Mouse (Mus musculus): ENCODE measurements around the gene Nkiras2. TPM values are rescaled to one million over a fixed set of nuclear protein-coding genes. Genes with fewer than 3 reads are reported as not detected.
"Not testable (repeated sequence)": the region's sequence is repeated elsewhere in the genome, so short reads cannot be mapped to it uniquely, and the experiment has no call there.

Gene Nkiras2
- total and polyA plus RNA-seq, 3 experiments, result 32.5 to 59.4 (median 36.0) TPM

GRCm38 (mm10) chr11:100628862-100629352 is 9.9 kb downstream of the Nkiras2 start:
- no peak for DNase-seq

GRCm38 (mm10) chr11:100634530-100634929 is 15.5 kb downstream of the Nkiras2 start:
- DNase-seq, result no peak

- peak; percentile 63 for DNase-seq
Measured at GRCm38 (mm10) chr11:100640159-100640906, 21.3 kb downstream of the Nkiras2 start.

GRCm38 (mm10) chr11:100643612-100644575 is 24.9 kb downstream of the Nkiras2 start:
- peak; percentile 43 for DNase-seq

- DNase-seq, result no peak
Measured at GRCm38 (mm10) chr11:100646265-100646664, 27.2 kb downstream of the Nkiras2 start.

- DNase-seq, result no peak
Measured at GRCm38 (mm10) chr11:100648405-100648804, 29.4 kb downstream of the Nkiras2 start.

- DNase-seq, result no peak
Measured at GRCm38 (mm10) chr11:100651205-100651604, 32.2 kb downstream of the Nkiras2 start.

- peak; percentile 89 for DNase-seq
Measured at GRCm38 (mm10) chr11:100651748-100652147, 32.7 kb downstream of the Nkiras2 start.

- DNase-seq, result not testable (repeated sequence)
Measured at GRCm38 (mm10) chr11:100655589-100655988, 36.5 kb downstream of the Nkiras2 start.

GRCm38 (mm10) chr11:100656458-100656857 is 37.4 kb downstream of the Nkiras2 start:
- DNase-seq, result no peak

- DNase-seq, result peak; percentile 51
Measured at GRCm38 (mm10) chr11:100659806-100660205, 40.8 kb downstream of the Nkiras2 start.

GRCm38 (mm10) chr11:100671049-100671448 is 52.0 kb downstream of the Nkiras2 start:
- DNase-seq, result no peak

GRCm38 (mm10) chr11:100671956-100672355 is 52.9 kb downstream of the Nkiras2 start:
- no peak for DNase-seq

- DNase-seq, result peak; percentile 75
Measured at GRCm38 (mm10) chr11:100673169-100673568, 54.1 kb downstream of the Nkiras2 start.

Other genes starting within 250 kb of the Nkiras2 start
- gene Jup, start 221.5 kb upstream of the Nkiras2 start, total RNA-seq (2021), result 10 to 100 TPM; 67.0 to 94.3 TPM
- 275 and 284 TPM in 2 replicates for gene Jup, start 221.5 kb upstream of the Nkiras2 start, polyA plus RNA-seq (2012; rRNA removed)
- gene P3h4, start 204.4 kb upstream of the Nkiras2 start, total RNA-seq (2021), result 10 to 100 TPM; 20.3 to 40.8 TPM
- gene P3h4, start 204.4 kb upstream of the Nkiras2 start, polyA plus RNA-seq (2012; rRNA removed), result 76.3 and 107 TPM in 2 replicates
- 10 to 100 TPM; 12.5 to 25.8 TPM for gene Fkbp10, start 203.5 kb upstream of the Nkiras2 start, total RNA-seq (2021)
- 42.1 and 57.5 TPM in 2 replicates for gene Fkbp10, start 203.5 kb upstream of the Nkiras2 start, polyA plus RNA-seq (2012; rRNA removed)
- gene Nt5c3b, start 177.4 kb upstream of the Nkiras2 start, total RNA-seq (2021), result 10 to 100 TPM; 54.3 to 58.7 TPM
- 43.0 and 46.0 TPM in 2 replicates for gene Nt5c3b, start 177.4 kb upstream of the Nkiras2 start, polyA plus RNA-seq (2012; rRNA removed)
- under 1 TPM; 0.69 to 0.84 TPM for gene Klhl10, start 177.3 kb upstream of the Nkiras2 start, total RNA-seq (2021)
- gene Klhl10, start 177.3 kb upstream of the Nkiras2 start, polyA plus RNA-seq (2012; rRNA removed), result 0.17 and 0.38 TPM in 2 replicates
- gene Klhl11, start 146.5 kb upstream of the Nkiras2 start, total RNA-seq (2021), result 10 to 100 TPM; 47.4 to 47.5 TPM
- gene Klhl11, start 146.5 kb upstream of the Nkiras2 start, polyA plus RNA-seq (2012; rRNA removed), result 14.2 and 16.8 TPM in 2 replicates
- 1,000 to 10,000 TPM; 1,249 to 2,157 TPM for gene Acly, start 91.2 kb upstream of the Nkiras2 start, total RNA-seq (2021)
- 567 and 624 TPM in 2 replicates for gene Acly, start 91.2 kb upstream of the Nkiras2 start, polyA plus RNA-seq (2012; rRNA removed)
- gene Ttc25, start 73.6 kb upstream of the Nkiras2 start, total RNA-seq (2021), result 10 to 100 TPM in 1 of 2 experiments, 1 to 10 TPM in 1; 3.5 to 11.4 TPM
- 1.3 and 1.6 TPM in 2 replicates for gene Ttc25, start 73.6 kb upstream of the Nkiras2 start, polyA plus RNA-seq (2012; rRNA removed)
- gene Cnp, start 44.3 kb upstream of the Nkiras2 start, total RNA-seq (2021), result 10 to 100 TPM; 38.3 to 55.4 TPM
- gene Cnp, start 44.3 kb upstream of the Nkiras2 start, polyA plus RNA-seq (2012; rRNA removed), result 29.4 and 36.5 TPM in 2 replicates
- 100 to 1,000 TPM; 174 to 177 TPM for gene Dnajc7, start 924 bp downstream of the Nkiras2 start, total RNA-seq (2021)
- 9.3 and 11.7 TPM in 2 replicates for gene Dnajc7, start 924 bp downstream of the Nkiras2 start, polyA plus RNA-seq (2012; rRNA removed)
- under 1 TPM in 1 of 2 experiments, not detected in 1; 0.59 TPM for gene Zfp385c, start 73.2 kb downstream of the Nkiras2 start, total RNA-seq (2021)
- 0.75 and 0.84 TPM in 2 replicates for gene Zfp385c, start 73.2 kb downstream of the Nkiras2 start, polyA plus RNA-seq (2012; rRNA removed)
- 10 to 100 TPM; 29.2 to 60.7 TPM for gene Dhx58, start 85.0 kb downstream of the Nkiras2 start, total RNA-seq (2021)
- 30.2 and 42.2 TPM in 2 replicates for gene Dhx58, start 85.0 kb downstream of the Nkiras2 start, polyA plus RNA-seq (2012; rRNA removed)
- 10 to 100 TPM; 42.5 to 42.6 TPM for gene Kat2a, start 93.2 kb downstream of the Nkiras2 start, total RNA-seq (2021)
- gene Kat2a, start 93.2 kb downstream of the Nkiras2 start, polyA plus RNA-seq (2012; rRNA removed), result 73.5 and 85.1 TPM in 2 replicates
- not detected for gene Hspb9, start 94.6 kb downstream of the Nkiras2 start, total RNA-seq (2021)
- not detected in 2 replicates for gene Hspb9, start 94.6 kb downstream of the Nkiras2 start, polyA plus RNA-seq (2012; rRNA removed)
- 100 to 1,000 TPM; 191 to 196 TPM for gene Rab5c, start 119.0 kb downstream of the Nkiras2 start, total RNA-seq (2021)
- gene Rab5c, start 119.0 kb downstream of the Nkiras2 start, polyA plus RNA-seq (2012; rRNA removed), result 201 and 238 TPM in 2 replicates
- under 1 TPM; 0.28 to 0.32 TPM for gene Kcnh4, start 140.7 kb downstream of the Nkiras2 start, total RNA-seq (2021)
- 0.45 and 0.57 TPM in 2 replicates for gene Kcnh4, start 140.7 kb downstream of the Nkiras2 start, polyA plus RNA-seq (2012; rRNA removed)
- gene Hcrt, start 143.7 kb downstream of the Nkiras2 start, total RNA-seq (2021), result not detected
- not detected in 2 replicates for gene Hcrt, start 143.7 kb downstream of the Nkiras2 start, polyA plus RNA-seq (2012; rRNA removed)
- 10 to 100 TPM; 21.6 to 26.0 TPM for gene Ghdc, start 151.7 kb downstream of the Nkiras2 start, total RNA-seq (2021)
- 26.8 and 27.6 TPM in 2 replicates for gene Ghdc, start 151.7 kb downstream of the Nkiras2 start, polyA plus RNA-seq (2012; rRNA removed)
- gene Stat5b, start 231.5 kb downstream of the Nkiras2 start, total RNA-seq (2021), result 10 to 100 TPM; 60.3 to 65.3 TPM
- 43.8 and 53.8 TPM in 2 replicates for gene Stat5b, start 231.5 kb downstream of the Nkiras2 start, polyA plus RNA-seq (2012; rRNA removed)
- 10 to 100 TPM; 27.0 to 38.0 TPM for gene Stat5a, start 240.1 kb downstream of the Nkiras2 start, total RNA-seq (2021)
- 45.1 and 51.2 TPM in 2 replicates for gene Stat5a, start 240.1 kb downstream of the Nkiras2 start, polyA plus RNA-seq (2012; rRNA removed)